Mouse (Mus musculus): ENCODE measurements around the gene Dennd5b. TPM values are rescaled to one million over a fixed set of nuclear protein-coding genes. Genes with fewer than 3 reads are reported as not detected.
"Not testable (repeated sequence)": the region's sequence is repeated elsewhere in the genome, so short reads cannot be mapped to it uniquely, and the experiment has no call there.

The Dennd5b gene
- total RNA-seq, 4 experiments from 2014 or later = 16.5 to 25.7 (median 20.6) TPM

- peak; percentile 23 for DNase-seq
Measured at GRCm38 (mm10) chr6:148945509-148946408, 155.7 kb downstream of the Dennd5b start.

GRCm38 (mm10) chr6:148944767-148945508 lies 156.5 kb downstream of the Dennd5b start:
- DNase-seq = peak; percentile 60

GRCm38 (mm10) chr6:148944344-148944766 lies 157.1 kb downstream of the Dennd5b start:
- DNase-seq = no peak

GRCm38 (mm10) chr6:148943695-148944094 lies 157.8 kb downstream of the Dennd5b start:
- DNase-seq = no peak

GRCm38 (mm10) chr6:148942406-148942805 lies 159.1 kb downstream of the Dennd5b start:
- DNase-seq = no peak

- DNase-seq = no peak
Measured at GRCm38 (mm10) chr6:148941880-148942279, 159.6 kb downstream of the Dennd5b start.

GRCm38 (mm10) chr6:148940383-148940782 lies 161.1 kb downstream of the Dennd5b start:
- DNase-seq = not testable (repeated sequence)

Other genes starting within 250 kb of the Dennd5b start
- 10 to 100 TPM; 14.3 to 23.6 (median 16.8) TPM for gene Caprin2, start 205.4 kb downstream of the Dennd5b start, total RNA-seq (2022)
- 10 to 100 TPM; 15.5 to 50.0 (median 31.4) TPM for gene Sinhcaf, start 155.2 kb downstream of the Dennd5b start, total RNA-seq (2022)
- not detected for gene Gm10203, start 28.5 kb upstream of the Dennd5b start, total RNA-seq (2022)
- gene Etfbkmt, start 38.2 kb upstream of the Dennd5b start, total RNA-seq (2022) = 10 to 100 TPM; 20.6 to 32.3 (median 22.0) TPM
- 10 to 100 TPM; 26.3 to 38.3 (median 29.6) TPM for gene Amn1, start 87.0 kb upstream of the Dennd5b start, total RNA-seq (2022)
- 10 to 100 TPM; 29.2 to 48.3 (median 43.2) TPM for gene Resf1, start 207.7 kb upstream of the Dennd5b start, total RNA-seq (2022)